Mouse (Mus musculus) lung, adult 2 months (tissue): ENCODE measurements at regions not wholly inside any gene's neighbourhood (a gene's known extent, or its start where the extent isn't known, plus 50 kb on each side); places are given as distances from the start of the nearest gene placed in this dataset.

ENCODE experiments used
- CTCF ChIP-seq: fragments of 200-500 bp; IDR thresholded peaks from 2 replicates; pipeline ENCODE4 v1.5.1; 2011; ENCODE audit warnings: mild to moderate bottlenecking, low read length, control low read depth; ENCODE audit not compliant: insufficient read depth
- POLR2A ChIP-seq: fragments of 200-500 bp; IDR thresholded peaks from 2 replicates; pipeline ENCODE4 v1.6.1; 2011; ENCODE audit warnings: low read depth, mild to moderate bottlenecking, control low read depth, low read length, borderline replicate concordance; ENCODE audit errors: extremely low read depth

- TF ChIP-seq CTCF: no peak
- TF ChIP-seq POLR2A: no peak
Observed at GRCm38 (mm10) chr9:50150091-50150490, 194.7 kb downstream of the Rpl10-ps3 start.
